Mouse (Mus musculus) MEL (cell line): ENCODE measurements at regions not wholly inside any gene's neighbourhood (a gene's known extent, or its start where the extent isn't known, plus 50 kb on each side); places are given as distances from the start of the nearest gene placed in this dataset.

Source experiments
- CHD2 ChIP-seq: IDR thresholded peaks from 2 replicates; pipeline ENCODE4 v1.6.1; 2011; ENCODE audit warnings: low read length, improper control_type of control experiment
- CTCF ChIP-seq, 3 experiments: IDR thresholded peaks in 2 of 3; conservative IDR thresholded peaks in 1 of 3; 2 replicates each; pipeline ENCODE4 v1.5.1; 2011 to 2012; ENCODE audit warnings: low read length in 3 of 3, low read depth in 2 of 3, mild to moderate bottlenecking in 2 of 3, improper control_type of control experiment in 1 of 3, inconsistent platforms in 1 of 3, mixed read lengths in 1 of 3, moderate library complexity in 1 of 3; ENCODE audit not compliant: control insufficient read depth in 1 of 3, insufficient read depth in 1 of 3, poor library complexity in 1 of 3, severe bottlenecking in 1 of 3
- E2F4 ChIP-seq: IDR thresholded peaks from 2 replicates; pipeline ENCODE4 v1.6.1; 2011; ENCODE audit warnings: low read depth, low read length, improper control_type of control experiment, borderline replicate concordance
- HCFC1 ChIP-seq: IDR thresholded peaks from 2 replicates; pipeline ENCODE4 v1.6.1; 2012; ENCODE audit warnings: low read depth, mild to moderate bottlenecking, inconsistent platforms, low read length, improper control_type of control experiment, moderate library complexity
- MYB ChIP-seq: IDR thresholded peaks from 2 replicates; pipeline ENCODE4 v1.6.1; 2011; ENCODE audit warnings: mild to moderate bottlenecking, low read depth, low read length, improper control_type of control experiment
- MYC ChIP-seq: IDR thresholded peaks from 2 replicates; pipeline ENCODE4 v1.6.1; 2011; ENCODE audit warnings: low read depth, mild to moderate bottlenecking, low read length, improper control_type of control experiment, moderate library complexity
- NRF1 ChIP-seq: IDR thresholded peaks from 2 replicates; pipeline ENCODE4 v1.6.1; 2014; ENCODE audit warnings: low read depth, mild to moderate bottlenecking, inconsistent platforms, low read length, improper control_type of control experiment, moderate library complexity; ENCODE audit not compliant: poor library complexity, insufficient read depth, severe bottlenecking
- POLR2A ChIP-seq, 2 experiments: IDR thresholded peaks; 2 replicates each; pipeline ENCODE4 v1.6.1; 2011 to 2012; ENCODE audit warnings: low read length in 2 of 2, mild to moderate bottlenecking in 2 of 2, control low read depth in 1 of 2, improper control_type of control experiment in 1 of 2, low read depth in 1 of 2, moderate library complexity in 1 of 2; ENCODE audit not compliant: control insufficient read depth in 1 of 2, insufficient read depth in 1 of 2, poor library complexity in 1 of 2
- TBP ChIP-seq: IDR thresholded peaks from 2 replicates; pipeline ENCODE4 v1.8.0; 2011; ENCODE audit warnings: low read depth, low read length, improper control_type of control experiment
- USF1 ChIP-seq: IDR thresholded peaks from 2 replicates; pipeline ENCODE4 v1.6.1; 2014; ENCODE audit warnings: low read depth, mild to moderate bottlenecking, inconsistent platforms, low read length, improper control_type of control experiment, moderate library complexity
- ZNF384 ChIP-seq: IDR thresholded peaks from 2 replicates; pipeline ENCODE4 v1.6.1; 2012; ENCODE audit warnings: low read depth, mild to moderate bottlenecking, inconsistent platforms, low read length, improper control_type of control experiment

GRCm38 (mm10) chr2:83340168-83340567 lies 304.1 kb upstream of the Zc3h15 start:
- TF ChIP-seq ZNF384 (no peak), CTCF (IDR thresholded peaks at IDR 0.05 in 2 of 3, conservative IDR thresholded peaks at IDR 0.05 in 1 of 3; ENCODE audit: control insufficient read depth in 1 of 3, insufficient read depth in 1 of 3, low read depth in 2 of 3, low read length in 3 of 3, poor library complexity in 1 of 3, severe bottlenecking in 1 of 3) (peak in 2 of 3 experiments; percentile 11 to 27; a peak in 3 of 6 replicates), MYB (no peak), USF1 (no peak), E2F4 (no peak), NRF1 (no peak), TBP (no peak), POLR2A (IDR thresholded peaks at IDR 0.05; ENCODE audit: control insufficient read depth in 1 of 2, insufficient read depth in 1 of 2, low read depth in 1 of 2, low read length in 2 of 2, poor library complexity in 1 of 2) (no peak), CHD2 (no peak), HCFC1 (no peak), MYC (no peak)
